Mouse (Mus musculus): ENCODE data around the gene Rnf32.

DNA sequence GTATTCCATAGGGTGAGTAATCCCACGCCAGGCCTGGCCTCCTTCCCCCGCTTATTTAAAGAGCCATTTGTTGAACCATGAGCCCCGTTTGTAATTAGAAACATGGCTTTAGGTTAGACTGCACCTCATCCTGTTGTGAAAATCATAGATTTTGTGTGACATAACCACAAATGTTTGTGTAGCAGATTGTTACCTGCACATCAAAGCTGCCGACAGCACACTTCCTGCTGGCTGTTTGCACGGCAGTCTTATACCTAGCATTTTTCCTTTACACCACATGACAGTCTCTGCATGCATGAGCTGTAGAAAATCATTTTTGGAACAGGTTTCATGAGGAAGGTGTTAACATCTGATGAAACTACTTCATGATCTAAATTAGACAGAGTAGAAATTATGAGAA, 9.9 kb downstream of the Rnf32 start:
- no peak for TF ChIP-seq CTCF (IDR thresholded peaks at IDR 0.05; ENCODE audit: low read depth, low read length)
- TF ChIP-seq POLR2A (IDR thresholded peaks at IDR 0.05; ENCODE audit: extremely low read depth, insufficient read depth, low read length), result no peak
